Mouse (Mus musculus): ENCODE measurements at regions not wholly inside any gene's neighbourhood (a gene's known extent, or its start where the extent isn't known, plus 50 kb on each side); places are given as distances from the start of the nearest gene placed in this dataset.

GRCm38 (mm10) chr12:26534229-26535105, 65.5 kb downstream of the Cmpk2 start:
- DNase-seq (ENCODE audit: low spot score), result peak; percentile 83

- DNase-seq (ENCODE audit: low spot score), result peak; percentile 84
Measured at GRCm38 (mm10) chr12:26533641-26534151, 64.7 kb downstream of the Cmpk2 start.

GRCm38 (mm10) chr12:26532823-26533640, 64.0 kb downstream of the Cmpk2 start:
- peak; percentile 94 for DNase-seq (ENCODE audit: low spot score)

- DNase-seq (ENCODE audit: low spot score), result no peak
Measured at GRCm38 (mm10) chr12:26532076-26532475, 63.1 kb downstream of the Cmpk2 start.
